Mouse (Mus musculus) cerebellum, adult 11 months (tissue): ENCODE data around the gene Hcn2.

Source experiments
- DNase-seq: peaks from one replicate; pipeline ENCODE4 v3.0.0; 2022

Hcn2 gene

DNA sequence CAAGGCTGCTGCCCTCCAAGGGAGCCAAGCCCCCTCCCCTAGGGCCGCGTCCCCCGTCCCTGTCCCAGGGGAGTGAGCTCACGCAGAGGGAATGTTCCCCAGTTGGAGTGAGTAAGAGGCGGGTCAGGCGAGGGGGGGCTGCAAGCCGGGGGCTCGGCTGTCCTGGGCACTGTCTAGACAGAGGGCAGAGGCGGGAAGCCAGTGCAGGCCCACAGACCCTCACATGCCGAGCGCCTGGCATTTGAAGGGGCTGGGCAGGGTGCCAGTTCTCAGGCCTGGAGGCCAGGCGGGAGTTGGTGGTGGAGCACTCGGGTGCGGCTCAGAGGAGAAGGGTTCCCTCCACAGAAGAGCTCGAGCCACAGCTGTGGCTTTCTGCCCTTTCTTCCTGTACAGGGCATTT lies 61.6 kb downstream of the Hcn2 start:
- no peak for DNase-seq

DNA sequence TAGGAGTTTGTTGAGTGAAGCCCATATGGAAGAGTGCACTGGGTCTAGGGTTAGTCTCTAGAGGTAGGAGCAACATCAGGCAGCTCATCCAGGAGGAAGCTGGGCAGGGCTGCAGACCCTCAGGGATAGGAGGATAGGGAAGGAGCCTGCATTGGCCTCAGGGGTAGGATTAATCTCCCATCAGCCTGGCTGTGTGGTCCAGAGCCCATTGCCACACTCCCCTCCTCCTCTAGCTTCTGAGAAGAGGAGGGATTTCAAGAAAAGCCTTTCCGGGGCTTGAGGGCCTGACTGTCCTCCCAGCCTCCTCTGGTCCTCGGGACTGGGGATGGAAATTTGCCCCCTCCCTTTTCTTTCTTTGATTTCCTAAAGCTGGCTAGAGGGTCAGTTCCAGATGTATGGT lies 62.8 kb downstream of the Hcn2 start:
- DNase-seq = no peak

DNA sequence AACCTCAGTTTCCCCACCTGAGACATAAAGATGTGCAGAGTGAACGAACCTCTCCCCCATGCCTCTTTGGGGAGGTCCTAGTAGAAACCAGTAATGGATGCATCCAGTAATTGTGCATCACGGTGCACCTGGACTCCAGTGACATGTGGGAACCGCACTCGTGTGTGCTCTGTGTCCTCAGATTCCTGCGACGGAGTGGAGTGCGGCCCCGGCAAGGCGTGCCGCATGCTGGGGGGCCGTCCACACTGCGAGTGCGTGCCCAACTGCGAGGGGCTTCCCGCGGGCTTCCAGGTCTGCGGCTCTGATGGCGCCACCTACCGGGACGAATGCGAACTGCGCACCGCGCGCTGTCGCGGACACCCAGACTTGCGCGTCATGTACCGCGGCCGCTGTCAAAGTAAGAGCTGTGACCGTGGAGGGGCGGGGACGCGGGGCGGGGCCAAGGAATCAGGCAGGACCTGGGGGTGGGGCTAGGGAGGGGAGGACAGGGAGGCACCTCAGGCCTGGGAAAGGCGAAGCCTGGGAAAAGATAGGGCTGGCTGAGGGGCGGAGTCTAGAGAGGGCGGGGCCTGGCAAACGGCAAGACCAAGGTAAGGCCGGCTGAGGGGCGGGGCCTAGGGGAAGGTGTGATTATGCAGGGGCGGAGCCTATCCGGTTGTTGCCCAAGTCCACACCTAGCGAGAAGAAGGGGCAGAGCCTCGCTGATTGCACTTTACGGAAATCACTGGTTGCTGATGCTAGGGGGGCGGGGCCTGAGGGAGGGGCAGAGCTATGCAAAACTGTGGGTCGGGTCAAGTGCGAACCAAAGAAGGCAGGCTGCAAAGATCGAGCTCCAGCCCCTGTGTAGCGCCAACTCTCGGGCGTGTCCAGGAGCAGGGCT lies 63.6 kb downstream of the Hcn2 start:
- peak; percentile 98 for DNase-seq

DNA sequence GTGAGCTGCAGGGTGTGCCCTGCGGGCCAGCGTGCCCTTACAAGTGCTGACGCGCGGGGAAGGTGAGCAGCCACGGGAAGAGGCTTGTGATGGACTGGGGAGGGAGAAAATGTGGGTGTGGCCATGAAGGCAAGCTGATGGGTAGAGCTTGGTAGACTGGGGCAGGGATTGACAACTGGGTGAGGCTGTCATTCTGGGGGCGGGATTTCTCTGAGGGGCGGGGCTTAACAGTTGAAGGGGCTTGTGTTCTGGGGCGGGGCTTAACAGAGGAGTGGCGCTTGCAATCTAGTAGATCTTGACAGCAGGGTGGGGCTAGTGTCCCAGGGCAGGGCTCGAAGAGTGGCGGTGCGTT lies 64.2 kb downstream of the Hcn2 start:
- no peak for DNase-seq

DNA sequence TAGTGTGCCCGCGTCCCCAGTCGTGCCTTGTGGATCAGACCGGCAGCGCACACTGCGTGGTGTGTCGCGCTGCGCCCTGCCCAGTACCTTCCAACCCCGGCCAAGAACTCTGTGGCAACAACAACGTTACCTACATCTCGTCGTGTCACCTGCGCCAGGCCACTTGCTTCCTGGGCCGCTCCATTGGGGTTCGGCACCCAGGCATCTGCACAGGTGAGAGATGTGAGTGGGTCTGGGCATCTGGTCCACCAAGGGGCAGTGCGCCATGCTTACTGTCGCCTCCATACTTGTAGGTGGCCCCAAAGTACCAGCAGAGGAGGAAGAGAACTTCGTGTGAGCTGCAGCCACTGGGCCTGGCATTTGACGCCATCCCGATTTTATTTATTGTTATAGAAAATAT lies 64.7 kb downstream of the Hcn2 start:
- no peak for DNase-seq

DNA sequence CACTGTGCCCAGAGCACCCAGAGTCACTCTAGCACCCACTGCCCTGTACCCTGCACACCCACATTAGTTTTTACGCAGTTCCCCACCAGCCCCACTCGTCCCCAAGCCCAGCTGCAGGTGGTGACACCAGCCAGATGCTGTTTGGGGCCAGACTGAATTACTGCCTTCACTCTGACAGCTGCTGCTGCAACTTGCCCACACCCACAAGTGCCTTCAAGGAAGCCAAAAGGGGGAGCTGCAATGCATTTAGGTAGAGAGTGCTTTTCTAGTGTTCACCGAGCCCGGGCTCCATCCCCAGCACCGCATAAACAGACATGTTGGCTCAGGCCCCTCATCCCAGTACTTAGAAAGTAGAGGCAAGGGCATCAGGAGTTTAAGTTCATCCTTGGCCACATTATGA lies 65.5 kb downstream of the Hcn2 start:
- DNase-seq = no peak

DNA sequence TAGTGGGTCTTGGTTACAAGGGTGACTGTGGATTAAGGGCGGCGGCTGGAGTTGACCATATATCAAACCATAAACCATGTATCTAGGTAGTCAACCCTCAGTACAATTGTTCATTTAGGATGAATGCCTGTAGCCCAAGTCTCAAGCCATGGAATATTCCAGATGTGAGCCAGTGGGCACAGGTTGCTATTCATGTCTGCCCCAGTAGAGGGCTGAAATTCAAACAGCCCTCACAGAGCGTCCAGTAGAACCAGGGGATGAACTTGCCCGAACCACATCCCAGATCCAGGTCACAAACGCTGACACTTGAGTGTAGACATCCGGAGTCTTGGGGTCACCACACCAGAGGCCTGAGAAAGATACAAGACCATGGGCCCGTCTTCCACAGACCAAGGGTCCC lies 66.6 kb downstream of the Hcn2 start:
- DNase-seq = no peak

DNA sequence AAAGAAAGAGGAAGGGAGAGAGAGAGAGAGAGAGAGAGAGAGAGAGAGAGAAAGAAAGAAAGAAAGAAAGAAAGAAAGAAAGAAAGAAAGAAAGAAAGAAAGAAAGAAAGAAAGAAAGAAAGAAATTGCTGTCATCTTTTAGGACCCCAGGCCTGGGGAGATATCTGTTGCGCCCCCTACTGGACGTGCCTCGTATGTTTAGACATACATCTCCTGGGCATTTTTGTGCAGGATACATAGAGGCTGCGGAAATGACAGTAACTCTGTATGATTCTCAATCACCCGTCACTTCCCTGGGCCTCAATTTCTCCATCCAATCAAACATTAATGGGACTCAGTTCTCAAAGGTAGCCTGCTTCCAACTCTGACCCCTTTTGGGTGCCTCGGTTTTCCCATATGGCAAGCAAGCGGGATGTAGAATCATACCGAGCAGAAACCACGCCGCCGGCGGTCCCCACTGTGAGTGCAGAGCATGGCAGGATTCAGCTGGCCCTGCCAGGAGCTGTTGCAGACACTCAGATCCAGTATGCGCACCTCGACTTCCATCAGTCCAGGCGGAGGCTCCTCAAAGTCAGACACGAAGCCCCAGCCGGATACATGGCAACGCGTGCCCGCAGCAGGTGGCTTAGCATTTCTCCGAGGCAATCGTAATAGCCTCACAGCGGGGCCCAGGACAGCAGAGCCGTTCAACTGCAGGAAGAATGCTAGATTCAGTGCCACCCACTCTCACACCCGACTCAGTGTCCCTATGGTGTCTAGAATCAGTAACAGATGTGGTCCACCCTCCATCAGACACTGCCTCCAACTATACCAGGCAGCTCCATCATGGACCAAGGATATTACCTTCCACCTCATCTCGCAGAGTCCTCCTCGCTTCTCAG lies 67.7 kb downstream of the Hcn2 start:
- peak; percentile 12 for DNase-seq
